Mouse (Mus musculus): ENCODE measurements around the gene Ramp2.

GRCm38 (mm10) chr11:101218436-101219055, 27.3 kb upstream of the Ramp2 start:
- no peak for TF ChIP-seq CTCF (IDR thresholded peaks at IDR 0.05; ENCODE audit: borderline replicate concordance, insufficient read depth, low read depth, low read length)
- no peak for TF ChIP-seq POLR2A (IDR thresholded peaks at IDR 0.05; ENCODE audit: borderline replicate concordance, insufficient read depth, low read length)
